ENCODE assay signal across 22 mouse cellular contexts in genomic region chr9:90234786-90235185, GRCm38 (mm10). TPM values are rescaled to one million over a fixed set of nuclear protein-coding genes. Genes with fewer than 3 reads are reported as not detected.
DNase-seq lines count a peak whose midpoint lies in the region; ATAC-seq and TF ChIP-seq lines count a peak whose summit lies in the region.
"Had no signal": no experiment of that assay in that cellular context is flagged by ENCODE, and none has a peak within 500 bp of the region (broad histone marks: within the 10 kb centered on the region; RNA-seq: fewer than 3 reads in every experiment).

No protein-coding gene starts in this region.

- no peak for TF ChIP-seq POLR2A in spleen, adult 2 months (IDR thresholded peaks at IDR 0.05; ENCODE audit: low read depth, low read length)

- H3K9me3 ChIP-seq in liver, embryonic 16.5 days (replicated peaks; ENCODE audit: control insufficient read depth, low read length): no peaks in the 10 kb centered on the region
- H3K9me3 ChIP-seq: heart, embryonic 13.5 days; limb, embryonic 13.5 days; lung, embryonic 15.5 days; stomach, embryonic 15.5 days had no signal

- no peaks in the 10 kb centered on the region for H3K36me3 ChIP-seq in spleen, adult 2 months (ENCODE audit: control insufficient read depth, insufficient read depth, low read length)
- H3K36me3 ChIP-seq in liver, embryonic 16.5 days (ENCODE audit: control insufficient read depth, insufficient read depth): peaks cover 8% of the 10 kb centered on the region
- H3K36me3 ChIP-seq: stomach, embryonic 15.5 days had no signal

- H3K27me3 ChIP-seq in spleen, adult 2 months (ENCODE audit: control insufficient read depth, insufficient read depth, low read length): no peaks in the 10 kb centered on the region
- no peaks in the 10 kb centered on the region for H3K27me3 ChIP-seq in liver, embryonic 16.5 days (ENCODE audit: control insufficient read depth, insufficient read depth, low read depth, low read length)
- H3K27me3 ChIP-seq: heart, embryonic 13.5 days; limb, embryonic 13.5 days; lung, embryonic 15.5 days; stomach, embryonic 15.5 days had no signal

- TF ChIP-seq CTCF in spleen, adult 2 months (IDR thresholded peaks at IDR 0.05; ENCODE audit: extremely low read depth, insufficient read depth, insufficient read length, insufficient replicate concordance): no peak

- no peak overlapping the region for H3K4me3 ChIP-seq in spleen, adult 2 months (ENCODE audit: extremely low read depth, insufficient read depth, insufficient read length)
- H3K4me3 ChIP-seq in liver, embryonic 16.5 days (ENCODE audit: low read depth, low read length): no peak overlapping the region
- H3K4me3 ChIP-seq: heart, embryonic 13.5 days; limb, embryonic 13.5 days; lung, embryonic 15.5 days; stomach, embryonic 15.5 days had no signal

- H3K4me2 ChIP-seq in liver, embryonic 16.5 days (ENCODE audit: low read depth, low read length): no peak overlapping the region
- H3K4me2 ChIP-seq: heart, embryonic 13.5 days; limb, embryonic 13.5 days; lung, embryonic 15.5 days; stomach, embryonic 15.5 days had no signal

- peak overlapping the region; percentile 55; the same call in 1 of the 2 replicates for H3K27ac ChIP-seq in spleen, adult 2 months (ENCODE audit: insufficient read depth, low read length)
- peak overlapping the region; percentile 80 for H3K27ac ChIP-seq in liver, embryonic 16.5 days (ENCODE audit: low read length)
- H3K27ac ChIP-seq: heart, embryonic 13.5 days; limb, embryonic 13.5 days; lung, embryonic 15.5 days; stomach, embryonic 15.5 days had no signal

- ATAC-seq in liver, embryonic 16.5 days (ENCODE audit: low read depth): no peak
- ATAC-seq in granulocyte monocyte progenitor cell, adult 5-6 weeks (replicated peaks; ENCODE audit: poor library complexity, severe bottlenecking): no peak
- ATAC-seq: activated CD4-positive, CD25-positive, alpha-beta regulatory T cell, adult 4 months; forebrain, embryonic 14.5 days had no signal

- H3K4me1 ChIP-seq in spleen, adult 2 months (ENCODE audit: control insufficient read depth, insufficient read depth, insufficient read length): peaks cover 15% of the 10 kb centered on the region; the same call in 1 of the 2 replicates
- H3K4me1 ChIP-seq in liver, embryonic 16.5 days (ENCODE audit: control insufficient read depth, low read depth, low read length): peaks cover 67% of the 10 kb centered on the region
- H3K4me1 ChIP-seq: limb, embryonic 13.5 days; stomach, embryonic 15.5 days had no signal

- no peak overlapping the region for H3K9ac ChIP-seq in liver, embryonic 16.5 days (ENCODE audit: low read depth, low read length)
- H3K9ac ChIP-seq: heart, embryonic 13.5 days; limb, embryonic 13.5 days; lung, embryonic 15.5 days; stomach, embryonic 15.5 days had no signal

- peak; percentile 64 to 77 for DNase-seq in adrenal gland, adult (ENCODE audit: inconsistent age in 2 of 2, low spot score in 1 of 2)
- no peak for DNase-seq in adrenal gland, postnatal 14 days
- DNase-seq in spleen, adult 2 months (ENCODE audit: low read depth in 1 of 2, low spot score in 2 of 2): no peak
- no peak for DNase-seq in spleen, postnatal 10 days (ENCODE audit: low spot score in 2 of 2)
- DNase-seq in MN1 (ENCODE audit: low spot score): no peak
- DNase-seq: cerebellum, adult 9-10 months; heart, adult 18-20 months; heart, postnatal 14 days; kidney, adult 18-20 months; kidney, postnatal 4 days; lung, postnatal 36 days; midbrain, embryonic 14.5 days; right cerebral cortex, postnatal 25 days; thymus, postnatal 25 days had no signal

- WGBS in spleen, adult 2 months: 83% methylated on average over 5 of the region's 5 CpGs
- 75% methylated on average over 5 of the region's 5 CpGs for WGBS in liver, embryonic 16.5 days (ENCODE audit: insufficient replicate concordance)

RNA-seq across cellular contexts. Expression of gene Tbc1d2b, which starts 35.8 kb away (rescaled TPM):
- 25.5 and 30.2 TPM in 2 replicates for total RNA-seq in adrenal gland, postnatal 14 days (2021)
- 26.4 and 27.8 TPM in 2 replicates for polyA plus RNA-seq in spleen, adult 2 months (2012; rRNA removed)
- 8.0 and 8.3 TPM in 2 replicates for polyA plus RNA-seq in liver, embryonic 16.5 days (2015; fragmentation: Nextera tagmentation; extraction: Ambion mirVana)
- total RNA-seq in granulocyte monocyte progenitor cell, adult 5-6 weeks (2014; fragmentation: Nextera tagmentation): 61.2 and 68.0 TPM in 2 replicates
- total RNA-seq in granulocyte monocyte progenitor cell, adult 5-6 weeks (2017): 48.0 and 51.9 TPM in 2 replicates

Comparison
In these comparisons a context has a peak if more than half of its experiments do, and no peak if none do; other contexts are left out.
1. DNase-seq: peak in adrenal gland, adult (2 of 2); none in adrenal gland, postnatal 14 days (single experiment), spleen, adult 2 months (0 of 2), spleen, postnatal 10 days (0 of 2) and MN1 (single experiment).